Mouse (Mus musculus) mature B cell (primary cell): ENCODE data around the gene Cnnm4.

Experiments used
- in situ Hi-C: fragments of 300-500 bp; cut with MboI; formaldehyde crosslinking; loops from 2 replicates; pipeline ENCODE4 v1.14.3; 2019

Cnnm4 gene

DNA sequence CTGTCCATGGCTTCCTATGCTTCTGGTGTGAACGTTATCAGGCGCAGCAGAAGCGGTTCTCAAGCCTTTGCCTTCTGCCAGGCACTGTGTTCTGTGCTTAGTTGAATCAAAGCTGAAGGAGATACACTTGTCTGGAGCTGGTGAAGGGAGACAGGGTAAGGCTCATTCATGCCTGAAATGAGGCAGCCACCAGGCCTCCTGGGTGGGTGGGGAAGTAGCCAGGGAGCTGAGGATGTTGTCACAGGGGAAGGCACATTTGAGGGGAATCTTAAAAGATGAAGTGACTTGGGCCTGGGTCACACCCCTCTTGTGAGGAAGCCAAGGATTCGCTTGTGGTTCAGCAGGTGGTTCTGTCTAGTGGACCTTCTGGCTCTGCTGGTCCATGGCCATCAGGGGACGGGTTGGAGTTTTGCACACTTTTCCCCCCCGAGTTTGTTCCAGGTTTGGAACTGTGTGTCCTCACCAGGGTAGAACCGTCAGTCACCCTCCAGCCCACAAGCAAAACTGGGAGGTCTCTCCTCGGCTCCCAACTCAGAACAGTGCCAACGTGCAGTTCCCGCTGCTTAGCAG lies 1.9 kb downstream of the Cnnm4 start:
- in situ Hi-C loops, result no loop called here

DNA sequence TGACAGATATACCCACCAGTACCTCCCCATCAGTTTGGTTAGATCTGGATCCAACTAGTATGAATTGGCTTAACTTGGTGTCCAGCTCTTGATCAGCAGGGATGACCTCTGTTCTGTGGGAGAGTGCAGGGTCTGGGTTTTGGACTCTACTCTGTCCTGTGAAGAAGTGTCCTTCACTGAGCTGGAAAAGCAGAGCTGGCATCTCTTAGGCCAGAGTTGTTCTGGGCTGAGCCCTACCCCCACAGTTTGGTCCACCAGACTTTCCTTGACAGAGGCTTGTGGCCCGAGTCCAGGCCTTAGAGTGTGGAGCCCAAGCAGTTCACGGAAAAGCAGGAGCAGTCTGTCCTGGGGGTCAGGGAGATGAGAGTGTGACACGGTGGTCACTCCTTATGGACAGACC lies 3.2 kb downstream of the Cnnm4 start:
- in situ Hi-C loops, result no loop called here

GRCm38 (mm10) chr1:36475480-36476110 lies 4.2 kb downstream of the Cnnm4 start:
- in situ Hi-C loops, result no loop called here

DNA sequence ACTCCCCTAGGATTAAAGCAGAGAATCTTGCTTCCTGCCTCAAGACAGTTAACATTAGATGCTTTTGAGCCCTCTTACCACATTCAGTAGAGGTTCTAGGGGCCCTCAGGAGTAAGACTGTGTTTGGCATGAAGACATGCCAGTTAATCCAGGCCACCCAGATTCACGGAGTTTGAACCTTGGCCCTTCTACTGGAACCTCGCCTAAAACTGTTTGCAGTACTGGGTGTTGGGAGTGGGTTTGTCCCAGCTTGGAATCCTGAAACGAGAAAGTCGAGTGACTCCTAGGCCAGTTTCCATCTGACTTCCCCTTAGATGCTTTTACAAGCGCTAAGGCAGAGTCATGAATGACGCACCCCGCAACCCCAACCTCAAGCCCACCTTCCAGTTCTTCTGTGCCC lies 5.0 kb downstream of the Cnnm4 start:
- in situ Hi-C loops, result no loop called here

DNA sequence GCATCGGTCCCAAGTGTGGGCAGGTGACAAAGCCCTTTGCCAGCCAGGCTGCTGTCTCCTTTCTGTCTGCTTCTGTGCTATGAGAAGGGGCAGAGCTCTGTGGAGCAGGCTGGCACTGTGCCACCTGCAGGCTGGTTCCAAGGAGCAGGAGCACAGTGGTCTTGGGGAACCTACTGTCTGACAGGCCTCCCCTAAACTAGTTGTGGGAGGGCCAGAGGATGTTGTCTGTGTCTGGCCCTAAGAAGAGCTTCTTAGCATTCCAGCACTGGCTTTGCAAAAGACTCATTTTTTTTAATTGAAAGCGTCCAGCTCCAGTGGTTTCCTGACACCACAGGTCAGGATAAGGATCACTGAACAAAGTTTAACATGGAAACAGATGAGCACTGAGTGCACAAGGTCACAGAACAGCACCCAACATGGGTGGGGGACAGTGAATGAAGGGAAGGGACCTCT lies 6.9 kb downstream of the Cnnm4 start:
- in situ Hi-C loops, result no loop called here

DNA sequence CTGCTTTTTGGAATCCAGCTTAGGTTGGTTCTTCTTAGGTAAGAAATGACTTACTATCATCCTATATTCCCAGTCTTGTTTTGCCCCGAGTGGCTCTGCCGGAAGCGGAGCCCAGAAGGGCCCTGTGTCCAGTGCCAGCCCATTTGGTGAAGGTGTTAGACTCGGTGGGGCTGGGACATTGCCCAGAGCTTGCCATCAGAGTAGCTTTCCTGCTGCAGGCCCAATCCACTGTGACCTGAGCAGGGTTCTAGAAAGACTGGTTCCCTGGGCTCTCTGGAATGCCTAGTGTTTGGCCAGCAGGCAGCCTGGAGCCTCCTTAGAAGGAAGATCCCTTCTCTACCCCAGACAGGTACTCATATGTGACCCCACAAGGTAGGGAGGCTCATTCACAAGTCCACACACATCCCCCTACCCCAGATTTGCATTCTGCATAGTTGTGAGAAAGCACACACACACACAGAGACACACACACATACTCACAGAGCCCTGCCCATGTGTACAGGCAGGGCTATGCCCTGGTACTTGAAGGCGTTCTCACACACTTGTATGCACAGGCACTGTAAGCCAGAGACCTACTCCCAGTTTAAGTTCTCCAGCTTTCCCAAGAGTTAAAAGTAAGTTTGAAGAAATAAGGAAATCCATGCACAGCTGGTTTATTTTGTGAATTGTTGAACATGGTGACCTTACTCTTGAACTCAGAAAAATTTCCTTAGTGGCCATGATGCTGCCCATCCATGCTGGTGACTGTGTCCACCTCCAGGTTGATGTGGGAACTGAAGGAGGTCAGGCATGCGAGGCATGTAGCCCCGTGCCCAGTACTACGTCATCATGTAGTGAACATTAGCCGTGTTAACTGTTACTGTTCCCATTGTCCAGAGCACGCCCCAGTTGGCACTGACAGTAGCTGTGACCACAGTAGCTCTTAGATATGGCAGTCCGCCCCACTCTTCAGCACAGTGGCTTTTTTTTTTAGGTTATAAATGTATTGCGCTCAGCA lies 8.8 kb downstream of the Cnnm4 start:
- in situ Hi-C loops, result no loop called here

DNA sequence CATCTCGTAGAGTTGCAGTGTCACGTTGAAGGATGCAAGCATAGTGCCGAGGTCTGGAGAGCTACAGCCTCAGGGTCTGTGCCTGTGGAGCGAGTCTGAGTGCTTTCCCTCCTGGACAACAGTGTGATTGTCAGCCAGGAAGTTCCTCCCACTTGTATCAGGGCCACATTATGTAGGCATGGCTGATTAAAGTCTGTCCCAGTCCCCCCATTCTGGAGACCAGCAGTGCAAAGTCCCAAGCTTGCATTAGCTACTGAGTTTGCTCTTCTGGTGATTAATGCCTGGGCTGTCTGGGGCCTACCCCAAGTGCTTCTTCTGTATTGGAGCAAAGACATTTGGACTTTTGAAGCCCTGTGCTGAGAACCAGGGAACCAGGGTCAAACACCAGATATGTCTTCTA lies 12.4 kb downstream of the Cnnm4 start:
- in situ Hi-C loops, result no loop called here

DNA sequence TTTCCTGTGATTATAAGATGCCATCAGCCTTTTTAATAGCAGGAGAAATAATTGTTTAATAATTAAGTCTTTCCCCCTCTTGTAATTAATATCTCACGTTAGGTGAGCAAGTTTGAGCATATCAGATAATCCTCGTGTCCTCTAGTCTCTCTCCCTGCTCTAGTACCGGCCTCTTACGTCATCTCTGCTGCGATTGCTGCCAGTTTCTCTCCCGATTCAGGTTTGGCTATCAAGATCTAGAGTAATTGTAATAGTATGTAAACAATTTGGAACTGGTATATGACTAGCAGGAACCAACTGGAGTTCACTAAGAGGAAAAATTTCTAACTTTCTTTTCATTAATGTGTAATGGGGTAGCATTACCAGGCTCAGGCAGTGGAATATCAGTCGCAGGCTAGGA lies 13.7 kb downstream of the Cnnm4 start:
- in situ Hi-C loops, result no loop called here

DNA sequence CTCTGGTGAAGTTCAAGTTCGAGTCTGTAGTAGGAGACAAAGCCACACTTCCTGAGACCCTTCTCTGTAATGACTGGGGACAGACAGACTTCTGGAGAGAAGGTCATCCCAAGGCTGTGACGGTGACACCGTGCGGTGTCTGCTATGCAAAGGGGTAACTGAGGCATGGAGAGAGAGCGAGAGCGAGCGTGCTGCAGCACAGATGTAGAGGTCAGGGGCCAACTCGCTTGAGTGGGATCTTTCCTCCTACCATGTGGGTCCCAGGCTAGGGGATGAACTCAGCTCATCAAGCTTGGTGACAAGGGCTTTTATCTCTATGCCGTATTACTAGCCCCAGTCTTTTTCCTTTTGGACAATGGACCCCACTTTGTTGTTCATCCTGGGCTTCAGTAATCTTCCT lies 15.7 kb downstream of the Cnnm4 start:
- in situ Hi-C loops, result no loop called here

DNA sequence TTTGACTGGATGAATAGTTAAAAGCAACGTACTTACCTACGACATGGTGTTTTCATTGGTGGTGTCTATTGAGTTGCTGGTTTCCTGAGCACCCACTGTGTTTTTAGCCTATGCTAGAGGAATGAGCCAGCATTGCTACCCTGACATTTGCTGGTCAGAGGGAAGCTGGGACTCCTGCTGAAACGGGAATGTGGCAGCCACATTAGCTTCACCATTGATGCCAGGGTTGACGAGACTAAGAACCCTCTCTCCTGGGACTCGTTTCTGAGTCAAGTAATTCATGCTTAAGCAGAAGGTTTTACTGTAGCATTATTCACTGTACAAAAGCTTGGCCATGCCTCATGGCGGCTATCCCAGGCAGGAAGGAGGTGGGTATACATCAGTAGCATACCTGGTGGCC lies 18.2 kb downstream of the Cnnm4 start:
- in situ Hi-C loops, result no loop called here

DNA sequence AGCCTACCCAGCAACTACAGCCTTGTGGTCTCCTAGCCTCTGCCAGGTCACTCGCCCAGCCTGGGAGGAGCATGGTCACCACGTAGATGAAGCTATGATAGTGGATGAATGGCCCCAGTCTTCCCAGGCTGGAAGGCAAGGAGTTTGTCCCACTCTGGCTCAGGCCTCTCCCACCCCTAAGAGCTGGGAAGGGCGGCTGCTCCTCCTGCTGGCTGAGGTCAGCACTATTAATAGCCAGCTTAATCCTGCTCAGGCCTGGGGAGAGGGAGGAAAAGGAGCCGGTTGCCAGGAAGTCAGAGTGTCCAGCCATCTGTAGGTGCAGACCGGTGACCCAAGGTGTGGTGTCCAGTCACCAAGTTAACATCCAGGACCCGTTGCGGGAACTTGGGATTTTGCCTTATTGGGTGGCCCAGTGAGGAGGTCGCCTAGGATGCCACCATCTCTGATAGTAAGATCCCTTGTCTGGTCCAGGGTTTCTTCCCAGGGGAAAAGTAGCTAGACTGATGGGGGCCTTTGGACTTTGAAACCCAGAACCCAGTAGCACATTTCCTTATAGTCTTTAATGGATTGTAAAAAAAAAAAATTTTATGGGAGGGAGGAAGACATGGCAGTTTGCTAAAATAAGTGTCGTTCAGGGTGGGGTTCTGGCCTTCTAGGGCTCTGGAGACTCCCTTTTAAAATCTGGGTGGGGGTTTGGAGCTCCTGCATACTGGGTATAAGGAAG lies 21.2 kb downstream of the Cnnm4 start:
- in situ Hi-C loops, result no loop called here

GRCm38 (mm10) chr1:36493299-36493698 lies 21.9 kb downstream of the Cnnm4 start:
- in situ Hi-C loops, result no loop called here

DNA sequence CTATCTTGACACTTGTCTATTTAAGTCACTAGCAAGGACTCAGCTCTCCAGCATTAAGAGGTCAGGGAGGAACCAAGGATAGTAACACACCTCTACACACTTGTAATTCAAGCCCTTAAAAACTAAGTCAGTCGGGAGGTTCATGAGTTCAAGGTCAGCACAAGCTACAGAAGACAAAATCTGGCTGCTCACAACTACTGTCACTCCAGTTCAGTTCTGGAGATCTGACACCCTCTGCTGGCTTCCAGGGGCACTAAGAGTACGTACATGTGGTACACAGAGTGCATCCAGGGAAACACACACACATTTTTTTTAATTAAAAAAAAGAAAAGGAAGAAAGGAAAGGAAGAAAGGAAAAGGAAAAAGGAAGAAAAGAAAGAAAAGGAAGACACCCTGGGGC lies 25.3 kb downstream of the Cnnm4 start:
- in situ Hi-C loops, result no loop called here

DNA sequence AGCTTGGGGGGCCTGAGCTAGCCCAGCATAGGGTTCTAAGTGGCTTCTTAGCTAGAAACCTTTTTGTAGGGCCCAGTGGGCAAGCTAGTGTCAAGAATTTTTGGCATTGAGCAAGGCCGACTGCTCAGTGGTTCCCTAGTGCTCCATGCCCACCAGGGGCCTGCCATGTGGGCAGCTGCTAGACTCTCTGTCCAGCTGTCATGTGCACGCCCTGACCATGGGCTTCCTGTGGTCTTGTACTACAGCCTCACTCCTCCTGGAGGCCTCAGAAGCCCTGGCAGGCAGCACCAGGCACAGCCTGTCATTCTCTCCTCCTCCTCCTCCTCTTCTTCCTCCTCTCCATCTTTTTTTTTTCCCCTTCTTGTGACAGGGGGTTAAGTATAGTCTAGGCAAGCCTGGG lies 25.9 kb downstream of the Cnnm4 start:
- in situ Hi-C loops, result no loop called here

- in situ Hi-C loops, result no loop called here
These were observed 29.8 kb downstream of the Cnnm4 start for GRCm38 (mm10) chr1:36501261-36501660.

DNA sequence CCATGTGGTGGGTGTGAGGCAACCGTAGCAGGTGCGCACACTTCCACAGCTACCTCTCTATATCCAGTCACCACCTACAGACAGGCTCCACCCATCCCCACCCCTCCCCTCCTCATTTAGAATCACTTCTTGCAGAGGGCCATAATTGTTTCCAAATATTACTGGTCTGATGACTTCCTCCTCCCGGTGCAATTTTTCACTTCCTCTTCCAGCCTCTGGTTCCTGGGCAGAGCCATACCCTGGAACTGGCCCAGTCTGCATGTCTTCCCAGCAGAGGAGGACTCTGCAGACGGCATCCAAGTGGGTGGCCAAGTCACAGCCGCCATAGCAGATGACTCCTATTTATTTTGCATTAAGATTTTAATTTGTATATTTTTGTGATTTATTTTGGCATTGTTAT lies 36.8 kb downstream of the Cnnm4 start:
- in situ Hi-C loops, result no loop called here

- in situ Hi-C loops, result no loop called here
These were observed 40.0 kb downstream of the Cnnm4 start, which contains the start of gene Cnnm3 for GRCm38 (mm10) chr1:36511289-36512021. Gene Cnnm3, plus strand, starts transcription at chr1:36511867.

GRCm38 (mm10) chr1:36512089-36512965 lies 40.9 kb downstream of the Cnnm4 start:
- in situ Hi-C loops, result no loop called here

GRCm38 (mm10) chr1:36512966-36513280 lies 41.5 kb downstream of the Cnnm4 start:
- in situ Hi-C loops, result no loop called here

DNA sequence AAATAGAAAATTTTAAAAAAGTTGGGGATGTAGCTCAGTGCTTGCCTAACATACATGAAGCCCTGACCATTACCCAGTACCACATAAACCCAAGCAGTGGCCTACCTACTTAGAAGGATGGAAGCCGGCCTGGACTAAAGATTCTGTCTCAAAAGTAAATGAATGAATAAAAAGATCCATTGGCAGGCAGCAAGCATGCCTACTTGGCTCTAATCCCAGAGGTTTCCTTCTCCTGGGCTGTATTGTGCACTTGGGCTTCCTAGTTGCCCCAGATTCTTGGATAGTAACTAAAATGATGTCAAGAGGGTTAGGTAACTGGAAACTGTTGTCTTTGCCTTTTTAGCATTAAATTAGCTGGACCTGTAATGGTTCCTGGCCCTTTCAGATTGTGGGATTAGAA lies 41.9 kb downstream of the Cnnm4 start:
- in situ Hi-C loops, result no loop called here

GRCm38 (mm10) chr1:36513718-36514117 lies 42.3 kb downstream of the Cnnm4 start:
- in situ Hi-C loops, result no loop called here
